In genomic region chr12:55446366-55446745, GRCm38 (mm10) we compare ENCODE assay signal across 8 mouse cellular contexts. TPM values are rescaled to one million over a fixed set of nuclear protein-coding genes. Genes with fewer than 3 reads are reported as not detected.
DNase-seq lines count a peak whose midpoint lies in the region; ATAC-seq and TF ChIP-seq lines count a peak whose summit lies in the region.

No protein-coding gene starts in this region.

- H3K27ac ChIP-seq in heart, embryonic 10.5 days, result peak overlapping the region; percentile 85
- peak overlapping the region; percentile 92 for H3K27ac ChIP-seq in thymus, adult 2 months (ENCODE audit: control insufficient read depth, insufficient read depth, low read length)
- peak overlapping the region; percentile 54; the same call in 1 of the 2 replicates for H3K27ac ChIP-seq in liver, embryonic 11.5 days (ENCODE audit: low read depth, low read length)
- H3K27ac ChIP-seq in stomach, postnatal 0 days (replicated peaks), result peak overlapping the region; percentile 82

- H3K36me3 ChIP-seq in heart, embryonic 10.5 days, result no peaks in the 10 kb centered on the region
- no peaks in the 10 kb centered on the region for H3K36me3 ChIP-seq in thymus, adult 2 months (ENCODE audit: control insufficient read depth, insufficient read depth, low read length)
- H3K36me3 ChIP-seq in liver, embryonic 11.5 days (ENCODE audit: control insufficient read depth, insufficient read depth, low read length), result no peaks in the 10 kb centered on the region
- no peaks in the 10 kb centered on the region for H3K36me3 ChIP-seq in stomach, postnatal 0 days (ENCODE audit: control insufficient read depth, insufficient read depth, low read length)

- WGBS in heart, embryonic 10.5 days, result 84% methylated on average over 4 of the region's 4 CpGs
- 80% methylated on average over 4 of the region's 4 CpGs for WGBS in thymus, adult 2 months
- 88% methylated on average over 4 of the region's 4 CpGs for WGBS in liver, embryonic 11.5 days
- WGBS in stomach, postnatal 0 days, result 88% methylated on average over 4 of the region's 4 CpGs

- TF ChIP-seq POLR2A in thymus, adult 2 months (IDR thresholded peaks at IDR 0.05; ENCODE audit: control insufficient read depth, extremely low read depth, insufficient read depth, low read length, poor library complexity), result no peak

- TF ChIP-seq CTCF in thymus, adult 2 months (IDR thresholded peaks at IDR 0.05; ENCODE audit: borderline replicate concordance, control insufficient read depth, extremely low read depth, insufficient read depth, low read length, poor library complexity), result no peak
- TF ChIP-seq CTCF in stomach, postnatal 0 days (IDR thresholded peaks at IDR 0.05; ENCODE audit: low read depth), result no peak

- H3K4me3 ChIP-seq in heart, embryonic 10.5 days, result no peak overlapping the region
- H3K4me3 ChIP-seq in thymus, adult 2 months (ENCODE audit: control insufficient read depth, insufficient read depth, low read length), result no peak overlapping the region
- no peak overlapping the region for H3K4me3 ChIP-seq in liver, embryonic 11.5 days (ENCODE audit: low read depth, low read length)
- H3K4me3 ChIP-seq in stomach, postnatal 0 days (ENCODE audit: low read depth, low read length), result no peak overlapping the region

- no peak for TF ChIP-seq EP300 in stomach, postnatal 0 days (optimal IDR thresholded peaks at IDR 0.05)

- no peaks in the 10 kb centered on the region for H3K9me3 ChIP-seq in heart, embryonic 10.5 days
- H3K9me3 ChIP-seq in liver, embryonic 11.5 days (ENCODE audit: control insufficient read depth, low read length), result no peaks in the 10 kb centered on the region
- no peaks in the 10 kb centered on the region for H3K9me3 ChIP-seq in stomach, postnatal 0 days (ENCODE audit: control insufficient read depth, low read length)

- no peaks in the 10 kb centered on the region for H3K27me3 ChIP-seq in heart, embryonic 10.5 days (ENCODE audit: insufficient read depth, poor library complexity, severe bottlenecking)
- H3K27me3 ChIP-seq in thymus, adult 2 months (ENCODE audit: control insufficient read depth, insufficient read depth, low read length), result no peaks in the 10 kb centered on the region
- H3K27me3 ChIP-seq in liver, embryonic 11.5 days (replicated peaks; ENCODE audit: control insufficient read depth, insufficient read depth, low read length), result no peaks in the 10 kb centered on the region
- no peaks in the 10 kb centered on the region for H3K27me3 ChIP-seq in stomach, postnatal 0 days (ENCODE audit: control insufficient read depth, insufficient read depth, low read length)

- ATAC-seq in liver, embryonic 11.5 days (replicated peaks; ENCODE audit: low FRiP score), result no peak
- no peak for ATAC-seq in stomach, postnatal 0 days (ENCODE audit: low FRiP score, low TSS enrichment)

- DNase-seq in heart, embryonic 10.5 days (ENCODE audit: low spot score), result no peak
- no peak for DNase-seq in heart, postnatal 10 days
- DNase-seq in thymus, adult 2 months, result no peak
- no peak for DNase-seq in thymus, postnatal 10 days (ENCODE audit: low spot score in 2 of 2)
- DNase-seq in liver, embryonic 11.5 days (ENCODE audit: low spot score), result no peak
- no peak for DNase-seq in stomach, postnatal 0 days (ENCODE audit: low spot score)
- DNase-seq in urinary bladder, postnatal 10 days (ENCODE audit: low spot score), result no peak
- DNase-seq in layer of hippocampus, adult 8-10 months (ENCODE audit: low spot score in 2 of 2), result no peak

- intact Hi-C loops in heart, postnatal 10 days (cut with DNase I), result loop anchor here (1.0 to 10.0 kb wide), 2 partner anchors 46 to 462 kb away; partner anchors contain the start of genes Gm20403 and Nfkbia

- no peak overlapping the region for H3K4me2 ChIP-seq in liver, embryonic 11.5 days
- H3K4me2 ChIP-seq in stomach, postnatal 0 days (replicated peaks; ENCODE audit: low read depth), result no peak overlapping the region

- peaks cover 39% of the 10 kb centered on the region for H3K4me1 ChIP-seq in heart, embryonic 10.5 days
- peaks cover 69% of the 10 kb centered on the region for H3K4me1 ChIP-seq in thymus, adult 2 months (replicated peaks; ENCODE audit: control insufficient read depth, insufficient read depth, low read length)
- peaks cover 11% of the 10 kb centered on the region; the same call in 1 of the 2 replicates for H3K4me1 ChIP-seq in liver, embryonic 11.5 days (replicated peaks; ENCODE audit: control insufficient read depth, insufficient read depth, low read length)
- H3K4me1 ChIP-seq in stomach, postnatal 0 days (replicated peaks; ENCODE audit: control insufficient read depth, insufficient read depth), result peaks cover 17% of the 10 kb centered on the region; the same call in 1 of the 2 replicates

- H3K9ac ChIP-seq in liver, embryonic 11.5 days (ENCODE audit: low read depth, low read length), result no peak overlapping the region
- H3K9ac ChIP-seq in stomach, postnatal 0 days (ENCODE audit: low read length), result no peak overlapping the region

RNA-seq across cellular contexts. Expression of gene Nfkbia, which starts 46.1 kb away (rescaled TPM):
- polyA plus RNA-seq in heart, embryonic 10.5 days (2016; fragmentation: Nextera tagmentation; extraction: Ambion mirVana), result 36.8 and 44.2 TPM in 2 replicates
- total RNA-seq in heart, postnatal 10 days (2021), result 10 to 100 TPM; 45.7 to 65.3 TPM
- 613 and 674 TPM in 2 replicates for polyA plus RNA-seq in thymus, adult 2 months (2012; rRNA removed)
- 25.8 TPM in 2 replicates for polyA plus RNA-seq in liver, embryonic 11.5 days (2014; fragmentation: Nextera tagmentation; extraction: Ambion mirVana)
- 110 and 119 TPM in 2 replicates for polyA plus RNA-seq in stomach, postnatal 0 days (2015; fragmentation: Nextera tagmentation; extraction: Ambion mirVana)
- total RNA-seq in layer of hippocampus, adult 8-10 months (2022), result 10 to 100 TPM; 23.8 to 46.1 (median 33.3) TPM
